Mouse (Mus musculus): Measurements from ENCODE around the gene Olfr1280. TPM values are rescaled to one million over a fixed set of nuclear protein-coding genes. Genes with fewer than 3 reads are reported as not detected.
"Not testable (repeated sequence)": the region's sequence is repeated elsewhere in the genome, so short reads cannot be mapped to it uniquely, and the experiment has no call there.

Gene Olfr1280
- not detected for total RNA-seq (2021)
- long read RNA-seq, experiment 1 = 0 reads
- long read RNA-seq, experiment 2 = 0 reads

DNA sequence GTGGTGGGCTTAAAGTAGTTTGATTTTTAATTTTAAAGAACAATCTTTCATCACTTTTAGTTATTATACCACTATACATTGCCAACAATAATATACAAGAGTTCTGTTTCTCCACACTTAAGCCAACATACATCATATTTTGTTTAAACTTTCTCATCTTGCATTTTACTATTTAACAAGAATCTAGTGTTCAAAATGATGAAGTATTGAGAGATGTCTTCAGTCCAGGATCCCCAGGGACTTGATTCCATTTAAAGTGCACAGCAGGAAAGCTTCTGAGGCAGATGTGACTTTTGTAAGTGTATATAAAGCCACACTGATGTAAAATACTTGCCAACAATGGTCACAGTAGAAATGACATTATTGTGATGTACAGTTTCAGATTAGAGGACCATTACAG, at the start of gene Olfr1280:
TSS of gene Olfr1280 (plus strand) at position 301 of the 400 bp plus-strand sequence.
- no peak for DNase-seq (ENCODE audit: low spot score in 2 of 2)

DNA sequence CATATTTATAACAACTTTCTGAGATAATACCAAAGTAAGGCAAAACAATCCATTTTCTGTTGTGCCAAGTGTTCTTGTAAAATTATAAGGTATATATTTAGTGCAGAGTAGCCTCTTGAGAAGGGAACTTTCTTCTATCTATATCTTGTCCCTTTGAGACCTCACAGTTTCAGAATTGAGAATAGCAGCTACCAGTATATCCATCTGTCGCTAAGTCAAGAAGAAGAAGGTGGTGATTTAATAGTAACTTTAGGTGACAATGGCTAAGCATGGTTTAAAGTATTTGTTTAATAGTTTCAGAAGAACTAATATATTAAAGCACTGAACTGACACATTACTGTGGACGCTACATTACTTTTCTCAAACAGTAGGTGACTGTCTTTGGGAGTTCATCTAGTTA, 39.8 kb upstream of the Olfr1280 start, which contains the start of gene Olfr1277:
TSS of gene Olfr1277 (minus strand) at position 101 of the 400 bp plus-strand sequence.
- no peak for DNase-seq (ENCODE audit: low spot score in 2 of 2)

DNA sequence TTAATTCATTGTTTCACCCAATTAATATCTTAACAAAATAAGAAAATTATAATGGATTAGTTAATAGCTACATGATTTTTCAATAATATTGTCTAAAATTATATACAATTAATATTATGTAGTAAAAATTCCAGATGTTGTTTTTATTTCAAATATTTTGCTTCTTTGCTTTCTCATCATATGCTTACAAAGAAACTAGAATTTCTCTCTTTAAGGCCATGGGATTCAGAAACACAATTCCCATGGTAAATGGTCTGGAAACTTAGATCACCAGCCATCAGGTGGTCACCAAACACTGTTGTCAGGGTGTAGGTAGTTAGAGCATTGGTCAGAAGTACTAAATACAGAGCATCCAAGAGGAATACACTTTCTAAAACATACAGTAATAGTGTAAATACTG, 24.0 kb upstream of the Olfr1280 start, which contains the start of gene Olfr1278:
TSS of gene Olfr1278 (plus strand) at position 301 of the 400 bp plus-strand sequence.
- DNase-seq (ENCODE audit: low spot score in 2 of 2) = no peak

DNA sequence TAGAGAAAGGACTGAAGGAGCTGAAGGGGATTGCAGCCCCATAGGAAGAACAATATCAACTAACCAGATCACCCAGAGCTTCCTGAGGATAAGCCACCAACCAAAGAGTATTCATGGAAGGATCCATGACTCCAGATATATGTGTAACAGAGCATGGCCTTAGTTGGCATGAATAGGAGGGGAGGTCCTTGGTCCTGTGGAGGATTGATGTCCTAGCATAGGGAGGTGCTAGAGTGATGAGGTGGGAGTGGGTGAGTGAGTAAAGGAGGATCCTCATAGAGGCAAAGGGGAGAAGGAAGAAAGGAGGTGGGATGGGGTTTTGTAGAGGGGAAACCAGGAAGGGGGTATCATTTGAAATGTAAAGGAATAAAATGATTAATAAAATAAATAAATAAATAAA, 15.3 kb upstream of the Olfr1280 start:
- DNase-seq (ENCODE audit: low spot score in 2 of 2) = no peak

DNA sequence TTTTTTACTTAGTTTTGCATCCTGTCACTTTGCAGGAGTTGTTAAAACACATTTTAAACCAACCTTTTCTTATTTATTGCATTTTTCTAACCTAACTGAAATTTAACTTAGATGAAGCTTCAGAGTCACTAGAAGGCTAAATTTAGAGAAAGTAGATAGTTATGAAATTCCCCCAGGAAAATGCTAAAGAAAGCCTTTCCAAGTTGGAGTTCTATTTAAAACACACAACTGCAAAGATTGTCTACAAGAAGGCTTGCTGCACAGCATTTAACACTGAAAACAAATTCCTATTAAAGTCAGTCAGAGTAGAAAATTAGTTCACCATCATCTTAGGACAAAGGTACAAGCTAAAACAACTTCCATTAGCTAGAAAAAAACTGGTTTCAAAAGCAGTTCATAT, 13.4 kb upstream of the Olfr1280 start, which contains the start of gene Olfr1279:
TSS of gene Olfr1279 (plus strand) at position 262 of the 400 bp plus-strand sequence.
- DNase-seq (ENCODE audit: low spot score in 2 of 2) = no peak

DNA sequence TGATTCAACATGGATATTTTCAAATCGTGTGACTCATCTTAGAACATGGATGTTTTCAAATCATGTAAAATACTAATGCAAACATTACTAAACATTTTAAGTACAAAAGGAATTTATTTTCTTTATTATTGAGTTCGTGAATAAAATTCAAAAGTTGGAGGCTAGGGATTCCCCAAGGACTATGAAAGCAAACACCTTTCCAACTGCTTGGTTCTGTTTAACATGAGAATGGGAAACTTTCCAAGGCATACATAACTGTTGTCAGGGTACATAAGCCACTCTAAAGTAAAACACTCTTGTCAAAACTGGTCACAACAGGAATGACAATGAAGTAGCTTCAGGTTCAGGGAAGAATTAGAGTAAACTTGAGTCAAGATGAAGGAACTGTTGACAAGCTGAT, 12.4 kb downstream of the Olfr1280 start, which contains the start of gene Olfr1281:
TSS of gene Olfr1281 (plus strand) at position 301 of the 400 bp plus-strand sequence.
- DNase-seq (ENCODE audit: low spot score in 2 of 2) = no peak

DNA sequence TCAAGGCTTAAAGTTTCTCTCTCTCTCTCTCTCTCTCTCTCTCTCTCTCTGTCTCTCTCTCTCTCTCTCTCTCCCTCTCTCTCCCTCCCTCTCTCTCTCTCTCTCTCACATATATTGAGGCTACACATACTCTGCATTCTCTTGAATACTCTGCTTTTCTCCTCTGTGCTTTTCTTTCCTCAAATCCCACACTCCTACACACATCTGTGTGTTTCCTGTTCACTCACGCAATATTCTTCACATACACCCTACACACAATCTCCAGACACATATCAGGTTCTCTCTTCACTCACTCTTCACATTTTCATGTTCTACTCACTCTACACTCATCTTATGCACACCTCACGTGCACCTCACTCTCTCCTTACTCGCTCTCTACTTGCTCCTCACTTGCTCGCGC, 19.9 kb downstream of the Olfr1280 start:
- not testable (repeated sequence) for DNase-seq (ENCODE audit: low spot score in 2 of 2)

DNA sequence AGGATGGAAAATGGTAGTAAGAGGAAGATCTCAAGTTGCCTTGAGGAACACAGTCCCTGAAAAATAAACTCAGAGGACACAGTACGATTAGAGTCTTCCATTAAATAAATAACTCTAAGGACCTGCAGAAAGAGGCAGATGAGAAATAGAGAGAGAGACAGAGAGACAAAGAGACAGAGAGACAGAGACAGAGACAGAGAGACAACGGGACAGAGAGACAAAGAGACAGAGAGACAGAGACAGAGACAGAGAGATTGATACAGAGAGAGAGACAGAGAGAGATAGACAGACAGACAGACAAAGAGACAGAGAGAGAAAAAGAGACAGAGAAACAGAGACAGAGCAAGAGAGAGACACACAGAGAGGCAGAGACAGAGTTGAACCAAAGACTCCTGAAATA, 22.2 kb downstream of the Olfr1280 start, which contains the start of gene Olfr1282:
TSS of gene Olfr1282 (minus strand) at position 101 of the 400 bp plus-strand sequence.
- DNase-seq (ENCODE audit: low spot score in 2 of 2) = no peak

DNA sequence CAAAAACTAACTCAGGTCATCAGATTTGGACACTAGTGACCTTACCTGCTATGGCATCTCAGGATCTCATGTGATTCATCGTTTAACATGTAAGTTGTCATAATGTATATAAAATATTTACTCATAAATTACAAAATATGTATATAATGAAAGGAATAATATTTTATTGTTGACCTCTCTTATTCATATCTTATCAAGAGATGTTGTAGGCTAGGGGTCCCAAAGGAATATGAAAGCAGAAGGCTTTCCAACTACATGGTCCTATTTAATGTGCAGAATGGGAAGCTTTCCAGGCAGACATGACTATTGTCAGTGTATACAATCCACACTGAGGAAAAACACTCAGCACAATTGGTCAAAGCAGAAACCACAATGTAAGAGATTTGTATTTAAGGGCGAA, 52.7 kb downstream of the Olfr1280 start, which contains the start of gene Olfr1283:
TSS of gene Olfr1283 (plus strand) at position 301 of the 400 bp plus-strand sequence.
- no peak for DNase-seq (ENCODE audit: low spot score in 2 of 2)

DNA sequence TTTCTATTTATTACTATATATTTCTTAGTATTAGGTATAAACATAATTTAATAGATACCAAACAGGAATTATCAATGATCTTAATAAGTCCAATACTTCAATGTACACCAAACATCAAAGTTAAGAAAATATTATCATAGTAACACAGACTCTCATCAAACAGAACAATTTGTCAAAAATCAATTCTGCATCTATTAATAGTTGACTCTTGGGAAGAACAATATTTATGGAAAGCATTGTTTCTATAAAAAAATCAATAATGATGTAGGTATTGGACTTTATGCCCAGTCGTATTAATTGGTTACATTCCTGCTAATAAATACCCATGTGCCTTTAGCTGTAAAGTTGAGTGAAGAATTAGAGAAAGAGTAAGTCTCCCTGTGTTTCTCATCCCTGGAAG, 61.4 kb downstream of the Olfr1280 start, which contains the start of gene Olfr1284:
TSS of gene Olfr1284 (plus strand) at position 301 of the 400 bp plus-strand sequence.
- DNase-seq (ENCODE audit: low spot score in 2 of 2) = no peak

Other genes starting within 250 kb of the Olfr1280 start
- gene Gm13941, start 208.0 kb upstream of the Olfr1280 start, total RNA-seq (2021) = not detected
- not detected for gene Gm15130, start 161.1 kb upstream of the Olfr1280 start, total RNA-seq (2021)
- gene 4930430A15Rik, start 84.4 kb upstream of the Olfr1280 start, total RNA-seq (2021) = not detected
- gene Olfr1275, start 78.7 kb upstream of the Olfr1280 start, total RNA-seq (2021) = not detected
- not detected for gene Olfr1276, start 59.5 kb upstream of the Olfr1280 start, total RNA-seq (2021)
- not detected for gene Olfr1277, start 39.9 kb upstream of the Olfr1280 start, total RNA-seq (2021)
- not detected for gene Olfr1278, start 23.9 kb upstream of the Olfr1280 start, total RNA-seq (2021)
- not detected for gene Olfr1279, start 13.4 kb upstream of the Olfr1280 start, total RNA-seq (2021)
- not detected for gene Olfr1281, start 12.5 kb downstream of the Olfr1280 start, total RNA-seq (2021)
- not detected for gene Olfr1282, start 22.1 kb downstream of the Olfr1280 start, total RNA-seq (2021)
- gene Olfr1283, start 52.8 kb downstream of the Olfr1280 start, total RNA-seq (2021) = not detected
- not detected for gene Olfr1284, start 61.5 kb downstream of the Olfr1280 start, total RNA-seq (2021)
- gene Olfr1286, start 109.1 kb downstream of the Olfr1280 start, total RNA-seq (2021) = not detected
- not detected for gene Olfr1287, start 135.1 kb downstream of the Olfr1280 start, total RNA-seq (2021)
- not detected for gene Olfr1288, start 160.1 kb downstream of the Olfr1280 start, total RNA-seq (2021)
- gene Olfr1289, start 166.8 kb downstream of the Olfr1280 start, total RNA-seq (2021) = not detected
- gene Olfr1290, start 179.8 kb downstream of the Olfr1280 start, total RNA-seq (2021) = not detected
- not detected for gene Olfr1291-ps1, start 183.2 kb downstream of the Olfr1280 start, total RNA-seq (2021)
- gene Olfr1293-ps, start 211.2 kb downstream of the Olfr1280 start, total RNA-seq (2021) = not detected
- not detected for gene Olfr1294, start 226.3 kb downstream of the Olfr1280 start, total RNA-seq (2021)